Mouse (Mus musculus) liver, embryonic 16.5 days (tissue): Measurements from ENCODE around the gene Large2. TPM values are rescaled to one million over a fixed set of nuclear protein-coding genes. Genes with fewer than 3 reads are reported as not detected.
"Not testable (repeated sequence)": the region's sequence is repeated elsewhere in the genome, so short reads cannot be mapped to it uniquely, and the experiment has no call there.

Experiments used
- ATAC-seq: fragments of 200-750 bp; cut with Nextera tagmentation; 2 replicates; pipeline ENCODE4 v1.8.0; 2017; ENCODE audit warnings: low read depth, mild to moderate bottlenecking, moderate number of reproducible peaks, moderate library complexity
- H3K27ac ChIP-seq: fragments of 300-500 bp; sonication (generic); 2 replicates; pipeline ENCODE4 v1.5.1; 2014; ENCODE audit warnings: mild to moderate bottlenecking, low read length
- H3K27me3 ChIP-seq: fragments of 300-500 bp; sonication (generic); 2 replicates; pipeline ENCODE4 v1.6.1; 2014; ENCODE audit warnings: low read depth, low read length, mixed read lengths; ENCODE audit not compliant: control insufficient read depth, insufficient read depth
- H3K36me3 ChIP-seq: fragments of 300-500 bp; sonication (generic); 2 replicates; pipeline ENCODE4 v1.6.1; 2014; ENCODE audit warnings: mild to moderate bottlenecking; ENCODE audit not compliant: control insufficient read depth, insufficient read depth
- H3K4me1 ChIP-seq: fragments of 300-500 bp; sonication (generic); 2 replicates; pipeline ENCODE4 v1.6.1; 2014; ENCODE audit warnings: low read depth, low read length, mixed read lengths; ENCODE audit not compliant: control insufficient read depth
- H3K4me2 ChIP-seq: fragments of 300-500 bp; sonication (generic); 2 replicates; pipeline ENCODE4 v1.6.1; 2014; ENCODE audit warnings: low read depth, low read length, mixed read lengths
- H3K4me3 ChIP-seq: fragments of 300-500 bp; sonication (generic); 2 replicates; pipeline ENCODE4 v1.5.1; 2014; ENCODE audit warnings: low read depth, mild to moderate bottlenecking, low read length
- H3K9ac ChIP-seq: fragments of 300-500 bp; sonication (generic); 2 replicates; pipeline ENCODE4 v1.6.1; 2014; ENCODE audit warnings: low read depth, low read length
- H3K9me3 ChIP-seq: fragments of 300-500 bp; sonication (generic); replicated peaks from 2 replicates; pipeline ENCODE4 v1.6.1; 2016; ENCODE audit warnings: low read length; ENCODE audit not compliant: control insufficient read depth
- WGBS: fragments of 180-500 bp; shearing (Covaris S2); extraction: QIAGEN DNeasy Blood & Tissue Kit; methylation state at CpG from one replicate; pipeline ENCODE4 v1.1.7; 2014; ENCODE audit not compliant: insufficient replicate concordance; 5-methylcytosine and 5-hydroxymethylcytosine counted together
- polyA plus RNA-seq: library from polyadenylated mRNA; unstranded; fragments of >200 nt; fragmentation: Nextera tagmentation; extraction: Ambion mirVana; gene quantifications from 2 replicates; pipeline ENCODE4 v1.2.1, GENCODE M21; 2015

Large2 gene
- polyA plus RNA-seq, 1 experiment from 2014 or later = 3.5 TPM

DNA sequence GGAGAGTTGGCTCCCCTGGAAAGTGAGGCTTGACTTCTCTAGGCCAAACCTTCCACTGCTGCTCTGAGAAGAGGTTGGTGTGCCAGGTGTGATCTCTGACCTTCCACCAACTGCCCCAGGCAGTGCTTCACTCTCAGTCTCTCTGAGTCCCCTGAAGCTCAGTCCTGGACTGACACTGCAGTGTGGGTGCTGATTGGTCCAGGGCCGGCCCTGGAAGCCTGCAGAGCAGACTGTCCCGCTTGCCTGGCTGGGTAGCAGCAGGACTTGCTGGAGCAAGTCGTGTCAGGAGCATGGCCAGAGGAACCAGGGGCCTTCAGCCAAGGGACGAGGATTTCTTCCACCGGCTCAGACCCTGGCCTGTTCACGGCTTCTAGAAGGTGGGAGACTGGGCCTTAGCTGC lies 30.1 kb upstream of the Large2 start:
- Histone ChIP-seq H3K27me3 (peaks cover 16% of the 10 kb centered on the region), H3K4me3 (no peak overlapping the region), H3K4me2 (no peak overlapping the region), H3K27ac (no peak overlapping the region), H3K9ac (no peak overlapping the region), H3K36me3 (peaks cover 19% of the 10 kb centered on the region), H3K4me1 (no peaks in the 10 kb centered on the region; the same call in 1 of the 2 replicates), H3K9me3 (no peaks in the 10 kb centered on the region)
- WGBS = 77% methylated on average over 6 of the region's 6 CpGs
- no peak for ATAC-seq

DNA sequence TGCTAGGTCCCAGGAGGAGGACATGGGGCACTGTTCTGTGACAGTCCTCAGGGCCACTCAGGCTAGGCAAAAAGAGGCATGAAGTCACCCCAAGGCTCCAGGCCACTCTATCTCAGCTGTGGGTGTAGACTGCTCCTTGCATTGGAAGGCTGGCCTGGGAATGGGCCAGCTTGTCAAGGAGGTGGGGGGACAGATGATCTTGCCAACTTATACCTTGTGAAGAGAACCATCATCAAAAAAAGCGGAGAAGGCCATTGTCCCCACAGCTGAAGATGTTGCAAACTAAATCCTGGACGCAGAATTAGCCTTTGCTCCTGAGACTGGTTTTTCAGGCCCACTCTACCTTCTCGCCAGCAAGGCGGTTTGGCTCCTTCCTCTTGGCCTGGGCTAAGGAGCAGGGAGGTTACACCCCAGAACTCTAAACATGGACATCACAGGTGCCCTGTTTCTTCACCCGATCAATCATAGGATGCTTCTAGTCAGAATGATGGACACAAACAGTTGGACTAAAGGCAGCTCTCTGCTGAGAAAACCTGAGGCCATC lies 29.2 kb upstream of the Large2 start:
- 76% methylated on average over 5 of the region's 5 CpGs for WGBS
- Histone ChIP-seq H3K36me3 (peaks cover 11% of the 10 kb centered on the region), H3K27me3 (peaks cover 16% of the 10 kb centered on the region), H3K9ac (no peak overlapping the region), H3K27ac (no peak overlapping the region), H3K9me3 (no peaks in the 10 kb centered on the region), H3K4me3 (no peak overlapping the region), H3K4me1 (no peaks in the 10 kb centered on the region; the same call in 1 of the 2 replicates), H3K4me2 (no peak overlapping the region)
- no peak for ATAC-seq

DNA sequence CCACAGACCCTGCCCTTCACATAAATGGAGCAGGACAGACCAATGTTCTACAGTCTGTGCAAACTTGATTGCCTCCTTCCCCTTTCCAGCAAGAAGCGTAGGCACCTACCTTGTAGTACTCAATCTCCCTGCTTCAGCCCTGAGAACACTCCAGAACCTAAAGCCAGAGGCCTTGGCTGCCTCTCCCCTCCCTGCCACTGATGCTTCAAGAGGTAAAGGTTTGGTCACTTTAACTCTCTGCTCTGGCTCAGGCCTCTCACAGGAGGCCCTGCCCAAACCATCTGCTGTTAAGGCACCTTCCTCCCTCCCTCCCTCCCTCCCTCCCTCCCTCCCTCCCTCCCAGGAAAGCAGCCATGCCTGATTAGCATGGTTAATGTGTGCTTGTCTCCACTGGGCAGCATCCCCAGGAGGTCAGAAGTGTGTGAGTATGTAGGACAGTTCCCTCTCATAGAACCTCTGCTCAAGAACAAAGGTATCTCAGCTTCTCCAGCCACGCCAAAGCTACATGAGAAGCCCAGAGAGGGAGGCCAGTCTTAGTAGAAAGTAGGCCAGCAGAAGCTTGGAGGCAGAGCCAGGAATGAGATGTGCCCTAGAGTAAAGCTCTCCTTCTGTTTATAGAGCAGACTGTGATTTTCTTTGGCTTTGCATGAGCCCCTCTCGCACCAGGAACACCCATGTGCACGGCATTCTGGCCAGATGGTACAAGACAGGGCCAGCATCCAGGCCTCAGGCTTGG lies 28.1 kb upstream of the Large2 start:
- Histone ChIP-seq H3K4me3 (no peak overlapping the region), H3K4me2 (no peak overlapping the region), H3K9me3 (no peaks in the 10 kb centered on the region), H3K27ac (no peak overlapping the region), H3K36me3 (peaks cover 6% of the 10 kb centered on the region), H3K9ac (no peak overlapping the region), H3K4me1 (no peaks in the 10 kb centered on the region; the same call in 1 of the 2 replicates), H3K27me3 (peaks cover 16% of the 10 kb centered on the region)
- ATAC-seq = no peak
- 73% methylated on average over 4 of the region's 4 CpGs for WGBS

DNA sequence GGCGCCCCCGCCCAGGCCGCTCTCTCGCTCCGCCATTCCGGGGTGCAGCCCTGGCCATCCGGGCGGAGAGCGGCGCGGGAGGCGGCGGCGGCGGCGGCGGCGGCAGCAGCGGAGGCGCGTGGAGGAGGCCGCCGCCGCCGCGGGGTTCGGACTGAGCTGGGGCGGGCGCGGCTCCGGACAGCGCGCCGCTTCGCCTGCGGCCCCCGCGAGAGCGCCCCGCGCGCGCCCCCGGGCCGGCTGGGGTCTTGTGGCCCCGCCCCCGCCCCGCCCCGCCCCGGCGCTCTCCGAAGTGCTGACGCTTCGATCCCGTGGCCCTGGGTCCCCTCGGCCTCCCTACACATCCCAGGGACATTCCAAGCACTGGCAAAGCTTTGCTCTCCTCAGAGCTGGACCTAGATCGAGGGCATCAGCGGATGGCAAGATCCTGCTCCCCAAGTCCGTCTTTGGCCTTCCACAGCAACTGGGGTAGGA lies 26.5 kb upstream of the Large2 start, which contains the start of gene Mapk8ip1:
Gene Mapk8ip1 (minus strand): TSS at position 173 of the 471 bp plus-strand sequence.
- Histone ChIP-seq H3K27ac (no peak within 1 kb of the TSS), H3K4me2 (peak within 1 kb of the TSS; percentile 65), H3K4me3 (peak within 1 kb of the TSS; percentile 53), H3K27me3 (peaks cover 16% of the 10 kb centered on the region), H3K9me3 (no peaks in the 10 kb centered on the region), H3K36me3 (peaks cover 6% of the 10 kb centered on the region), H3K4me1 (no peaks in the 10 kb centered on the region; the same call in 1 of the 2 replicates), H3K9ac (no peak within 1 kb of the TSS)
- WGBS = 3% methylated on average over 49 of the region's 59 CpGs
- peak; percentile 61 for ATAC-seq

DNA sequence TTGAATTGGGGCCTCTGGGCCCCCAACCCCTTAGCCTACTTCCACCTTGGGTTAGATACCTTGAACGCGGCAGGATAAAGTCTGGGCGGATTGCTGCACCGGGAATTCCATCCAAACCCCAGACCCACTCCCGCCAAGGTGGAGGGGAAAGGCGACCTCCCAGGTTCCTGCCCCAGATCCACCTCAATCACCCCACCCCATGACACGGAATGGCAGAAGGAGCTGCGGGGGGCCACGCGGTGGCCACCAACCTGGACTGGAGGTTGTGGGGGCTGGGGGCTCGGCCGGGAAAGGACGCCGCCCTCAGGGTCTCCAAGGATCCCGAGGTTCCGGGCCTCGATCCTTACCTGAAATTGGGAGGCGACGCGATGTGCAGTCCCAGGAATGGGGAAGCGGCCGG lies 26.0 kb upstream of the Large2 start:
- peak overlapping the region; percentile 53 for H3K4me3 ChIP-seq
- H3K27ac ChIP-seq = no peak overlapping the region
- H3K4me2 ChIP-seq = peak overlapping the region; percentile 65
- WGBS = 6% methylated on average over 22 of the region's 22 CpGs
- H3K36me3 ChIP-seq = peaks cover 6% of the 10 kb centered on the region
- H3K9me3 ChIP-seq = no peaks in the 10 kb centered on the region
- H3K9ac ChIP-seq = no peak overlapping the region
- ATAC-seq = no peak
- no peaks in the 10 kb centered on the region; the same call in 1 of the 2 replicates for H3K4me1 ChIP-seq
- peaks cover 16% of the 10 kb centered on the region for H3K27me3 ChIP-seq

DNA sequence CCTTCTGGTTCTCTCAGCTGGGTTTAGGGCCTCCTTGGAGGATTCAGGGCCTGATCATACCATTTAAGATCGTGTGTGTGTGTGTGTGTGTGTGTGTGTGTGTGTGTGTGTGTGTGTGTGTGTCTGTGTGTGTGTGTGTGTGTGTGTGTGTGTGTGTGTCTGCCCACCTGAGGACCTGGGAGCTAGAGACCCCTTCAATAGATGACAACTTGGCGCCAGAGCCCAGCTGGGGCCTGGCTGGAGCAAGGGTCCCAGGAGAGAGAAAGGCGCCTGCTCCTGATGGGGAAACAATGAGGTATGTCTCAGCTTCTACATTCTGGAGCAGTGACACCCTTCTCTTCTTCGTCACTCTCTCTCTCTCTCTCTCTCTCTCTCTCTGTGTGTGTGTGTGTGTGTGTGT lies 25.2 kb upstream of the Large2 start:
- not testable (repeated sequence) for ATAC-seq, H3K9ac ChIP-seq, H3K4me3 ChIP-seq, H3K4me2 ChIP-seq, H3K27ac ChIP-seq, H3K36me3 ChIP-seq, H3K9me3 ChIP-seq, H3K4me1 ChIP-seq
- peaks cover 16% of the 10 kb centered on the region for H3K27me3 ChIP-seq
- 71% methylated on average over 4 of the region's 4 CpGs for WGBS

DNA sequence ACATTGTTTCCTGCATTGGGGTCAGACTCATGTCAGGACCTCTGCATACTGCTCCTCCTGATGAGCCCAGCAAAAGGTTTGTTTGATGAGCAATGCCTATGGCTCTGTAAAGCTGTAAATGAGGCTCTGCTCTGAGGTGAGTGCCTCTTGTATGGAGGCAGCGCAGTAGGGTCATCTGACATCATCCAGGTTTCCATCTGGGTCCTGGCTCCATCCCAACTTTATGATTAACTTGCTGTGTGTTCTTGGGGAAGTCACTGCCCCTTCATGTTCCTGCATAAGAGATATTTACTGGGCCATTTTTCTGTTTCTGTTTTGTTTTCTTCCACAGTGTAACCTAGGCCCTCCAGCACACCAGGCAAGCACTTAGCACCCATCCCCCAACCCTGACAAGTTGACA lies 22.8 kb upstream of the Large2 start:
- Histone ChIP-seq H3K4me2 (no peak overlapping the region), H3K27ac (no peak overlapping the region), H3K9me3 (no peaks in the 10 kb centered on the region), H3K4me1 (no peaks in the 10 kb centered on the region; the same call in 1 of the 2 replicates), H3K27me3 (peaks cover 32% of the 10 kb centered on the region), H3K9ac (no peak overlapping the region), H3K36me3 (no peaks in the 10 kb centered on the region), H3K4me3 (no peak overlapping the region)
- WGBS = 61% methylated on average over 1 of the region's 1 CpGs
- no peak for ATAC-seq

DNA sequence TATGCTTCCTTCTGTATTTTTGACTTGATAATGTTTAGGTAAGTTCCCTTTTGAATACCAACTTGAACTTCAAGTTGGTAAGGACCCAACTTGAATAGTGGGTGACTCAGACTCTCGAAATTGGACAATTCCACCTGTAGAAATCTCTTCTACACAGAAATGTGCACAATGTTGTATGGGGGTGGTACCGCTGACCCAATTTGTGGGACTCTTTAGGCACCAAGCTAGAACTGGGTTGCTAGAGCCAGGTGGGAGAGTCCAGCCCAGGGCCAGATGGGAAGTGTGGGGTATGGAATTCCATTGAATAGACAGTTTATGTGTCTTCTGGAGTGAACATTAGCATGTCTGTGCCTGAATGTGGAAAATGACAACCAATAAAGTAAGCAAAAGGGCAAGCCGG lies 20.9 kb upstream of the Large2 start:
- no peak overlapping the region for H3K4me3 ChIP-seq
- H3K4me2 ChIP-seq = no peak overlapping the region
- H3K27me3 ChIP-seq = peaks cover 39% of the 10 kb centered on the region
- no peaks in the 10 kb centered on the region for H3K9me3 ChIP-seq
- no peaks in the 10 kb centered on the region for H3K36me3 ChIP-seq
- no peak for ATAC-seq
- no peak overlapping the region for H3K9ac ChIP-seq
- no peak overlapping the region for H3K27ac ChIP-seq
- 63% methylated on average over 3 of the region's 3 CpGs for WGBS
- H3K4me1 ChIP-seq = peaks cover under 1% of the 10 kb centered on the region
